Mouse (Mus musculus): ENCODE results near the gene 2310034G01Rik.
A peak's percentile ranks its signal among the peaks of the same experiment; 100 is the strongest.

The 2310034G01Rik gene

GRCm38 (mm10) chr19:46358381-46358780, 8.3 kb upstream of the 2310034G01Rik start:
- DNase-seq (ENCODE audit: low read depth, low spot score): no peak

GRCm38 (mm10) chr19:46357344-46358280, 7.5 kb upstream of the 2310034G01Rik start:
- no peak for DNase-seq (ENCODE audit: low read depth, low spot score)

GRCm38 (mm10) chr19:46356701-46357138, 6.6 kb upstream of the 2310034G01Rik start:
- peak; percentile 68 for DNase-seq (ENCODE audit: low read depth, low spot score)

GRCm38 (mm10) chr19:46349550-46349949, 552 bp downstream of the 2310034G01Rik start:
- no peak for DNase-seq (ENCODE audit: low read depth, low spot score)

- no peak for DNase-seq (ENCODE audit: low read depth, low spot score)
Measured at GRCm38 (mm10) chr19:46348761-46349458, 1.2 kb downstream of the 2310034G01Rik start.

- no peak for DNase-seq (ENCODE audit: low read depth, low spot score)
Measured at GRCm38 (mm10) chr19:46347936-46348668, 2.0 kb downstream of the 2310034G01Rik start.

- DNase-seq (ENCODE audit: low read depth, low spot score): no peak
Measured at GRCm38 (mm10) chr19:46347146-46347545, 3.0 kb downstream of the 2310034G01Rik start.

- DNase-seq (ENCODE audit: low read depth, low spot score): no peak
Measured at GRCm38 (mm10) chr19:46344710-46345419, 5.2 kb downstream of the 2310034G01Rik start.

GRCm38 (mm10) chr19:46339287-46339971, 10.7 kb downstream of the 2310034G01Rik start:
- no peak for DNase-seq (ENCODE audit: low read depth, low spot score)

GRCm38 (mm10) chr19:46338942-46339286, 11.2 kb downstream of the 2310034G01Rik start:
- DNase-seq (ENCODE audit: low read depth, low spot score): no peak

GRCm38 (mm10) chr19:46338331-46338936, 11.7 kb downstream of the 2310034G01Rik start, which contains the start of gene Cuedc2:
Gene Cuedc2 (minus strand): TSS chr19:46338702.
- DNase-seq (ENCODE audit: low read depth, low spot score): peak; percentile 93

- no peak for DNase-seq (ENCODE audit: low read depth, low spot score)
Measured at GRCm38 (mm10) chr19:46337719-46338330, 12.3 kb downstream of the 2310034G01Rik start.

GRCm38 (mm10) chr19:46333906-46334305, 16.2 kb downstream of the 2310034G01Rik start:
- no peak for DNase-seq (ENCODE audit: low read depth, low spot score)

GRCm38 (mm10) chr19:46332721-46333339, 17.3 kb downstream of the 2310034G01Rik start:
- no peak for DNase-seq (ENCODE audit: low read depth, low spot score)

GRCm38 (mm10) chr19:46331936-46332335, 18.2 kb downstream of the 2310034G01Rik start:
- no peak for DNase-seq (ENCODE audit: low read depth, low spot score)

GRCm38 (mm10) chr19:46331326-46331725, 18.8 kb downstream of the 2310034G01Rik start:
- no peak for DNase-seq (ENCODE audit: low read depth, low spot score)

- DNase-seq (ENCODE audit: low read depth, low spot score): no peak
Measured at GRCm38 (mm10) chr19:46330696-46331095, 19.4 kb downstream of the 2310034G01Rik start.

- no peak for DNase-seq (ENCODE audit: low read depth, low spot score)
Measured at GRCm38 (mm10) chr19:46329951-46330350, 20.2 kb downstream of the 2310034G01Rik start.

GRCm38 (mm10) chr19:46329031-46329641, 21.0 kb downstream of the 2310034G01Rik start:
- DNase-seq (ENCODE audit: low read depth, low spot score): no peak

Data from embryo, embryonic 11.5 days (tissue).